Mouse (Mus musculus): ENCODE results near the gene Maml3.

DNA sequence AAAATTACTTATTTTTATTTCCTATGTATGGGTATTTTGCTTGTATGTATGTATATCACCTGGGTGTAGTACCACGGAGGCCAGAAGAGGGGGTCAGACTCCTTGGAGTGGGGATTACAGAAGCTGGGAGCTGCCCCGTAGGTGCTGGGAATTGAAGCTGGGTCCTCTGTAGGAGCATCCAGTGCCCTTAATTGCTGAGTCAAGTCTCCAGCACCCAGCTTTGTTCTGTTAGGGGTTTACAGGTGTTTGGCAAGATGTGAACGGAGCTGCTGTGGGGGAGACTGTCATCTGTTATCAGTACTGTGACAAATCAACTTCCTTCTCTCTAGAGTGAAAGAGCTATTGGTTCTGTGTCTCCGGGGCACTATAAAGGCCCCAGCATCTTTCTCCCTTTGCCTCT, 190.0 kb downstream of the Maml3 start:
- no peak for TF ChIP-seq MYOG (IDR thresholded peaks at IDR 0.05; ENCODE audit: control insufficient read depth in 1 of 3, insufficient read depth in 1 of 3, insufficient read length in 2 of 3, low read depth in 2 of 3)
- TF ChIP-seq POLR2A (IDR thresholded peaks at IDR 0.05; ENCODE audit: insufficient read length, low read depth): no peak
- no peak for TF ChIP-seq E2F4 (IDR thresholded peaks at IDR 0.05; ENCODE audit: insufficient read depth)
- TF ChIP-seq MAX (IDR thresholded peaks at IDR 0.05; ENCODE audit: low read depth): no peak
- no peak for TF ChIP-seq USF1 (IDR thresholded peaks at IDR 0.05; ENCODE audit: low read depth)

Data from myocyte (in vitro differentiated cells).